Mouse (Mus musculus) G1E (cell line): ENCODE measurements at regions not wholly inside any gene's neighbourhood (a gene's known extent, or its start where the extent isn't known, plus 50 kb on each side); places are given as distances from the start of the nearest gene placed in this dataset.

Experiments
- CTCF ChIP-seq: IDR thresholded peaks from 2 replicates; pipeline ENCODE4 v1.5.1; 2012; ENCODE audit warnings: low read depth, low read length, inconsistent platforms, mixed read lengths
- GATA1 ChIP-seq: IDR thresholded peaks from 2 replicates; pipeline ENCODE4 v1.6.1; 2012; ENCODE audit warnings: borderline replicate concordance, low read length, inconsistent platforms, mixed read lengths

DNA sequence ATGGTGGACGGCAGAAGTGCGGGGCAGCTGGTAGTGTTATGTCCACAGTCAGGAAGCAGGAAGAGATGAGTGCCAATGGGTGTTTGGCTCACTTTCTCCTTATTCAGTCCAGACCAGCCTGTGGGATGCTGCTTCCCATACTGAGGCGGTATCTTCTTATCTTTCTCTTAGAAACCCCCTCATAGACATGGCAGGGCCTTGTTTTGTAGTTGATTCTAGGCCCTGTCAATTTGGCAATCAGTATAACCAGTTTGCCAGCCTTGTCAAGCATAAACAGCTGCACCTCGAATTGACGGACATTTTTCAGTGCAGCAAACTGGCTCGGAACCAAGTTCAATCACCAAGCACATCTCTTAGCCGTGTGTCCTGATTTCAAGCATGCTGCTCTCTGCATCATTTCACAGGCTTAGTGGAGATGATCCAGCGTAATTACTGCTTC, 385.7 kb upstream of the Hs6st1 start:
- no peak for TF ChIP-seq CTCF
- no peak for TF ChIP-seq GATA1
